Mouse (Mus musculus) embryonic stem cell, embryonic (primary cell): ENCODE results near the gene Dxo.

Source experiments
- CTCF ChIA-PET, 4 experiments: fragments of 300-600 bp in 2 of 4; fragments of 350-600 bp in 2 of 4; sonication (Branson Sonifier 250); formaldehyde crosslinking; loops; one replicate each; lab custom pipeline; 2022; ENCODE audit warnings: inconsistent platforms in 2 of 4; lab: Charles Lee
- POLR2A ChIA-PET, 4 experiments: fragments of 300-600 bp in 2 of 4; fragments of 350-600 bp in 2 of 4; sonication (Branson Sonifier 250); formaldehyde crosslinking; loops; one replicate each; lab custom pipeline; 2022; ENCODE audit warnings: antibody characterized with exemption in 4 of 4, inconsistent platforms in 1 of 4; lab: Charles Lee

Dxo gene

GRCm38 (mm10) chr17:34854761-34855160 is 17.9 kb downstream of the Dxo start:
- POLR2A ChIA-PET, result interaction anchor here in 3 of 4 experiments (0.7 to 3.2 kb wide), 8 partner anchors 10 to 126 kb away, joined by 3 to 29 read pairs (median 4); partner anchors contain the start of gene Lsm2 (in 1 of the 3)
- CTCF ChIA-PET, result interaction anchor here in 3 of 4 experiments (1.1 to 2.3 kb wide), 6 partner anchors 9 to 94 kb away, joined by 3 to 18 read pairs (median 4); partner anchors contain the start of gene Gm20547 (in 1 of the 3)

GRCm38 (mm10) chr17:34855825-34856224 is 19.0 kb downstream of the Dxo start:
- ChIA-PET CTCF (interaction anchor here (0.6 to 2.3 kb wide), 35 partner anchors 10 to 864 kb away, joined by 3 to 18 read pairs (median 4); partner anchors contain the start of genes Zbtb12 (in 2 of the 4), Ddah2 (in 1 of the 4), Gm20547 (in 1 of the 4) and Neu1 (in 1 of the 4)), POLR2A (interaction anchor here (0.5 to 3.2 kb wide), 19 partner anchors 12 to 395 kb away, joined by 3 to 29 read pairs (median 3); partner anchors contain the start of genes Atf6b (in 1 of the 4), Gm20547 (in 1 of the 4) and Lsm2 (in 1 of the 4))

GRCm38 (mm10) chr17:34858670-34859069 is 21.9 kb downstream of the Dxo start:
- ChIA-PET POLR2A (interaction anchor here in 2 of 4 experiments (0.7 to 1.0 kb wide), 2 partner anchors 9 to 52 kb away, joined by 3 to 13 read pairs; partner anchors contain the start of genes Nelfe (in 1 of the 2) and Skiv2l (in 1 of the 2)), CTCF (interaction anchor here in 2 of 4 experiments (0.7 to 1.0 kb wide), 2 partner anchors 36 to 53 kb away, joined by 3 read pairs; no protein-coding TSS in a partner anchor)

DNA sequence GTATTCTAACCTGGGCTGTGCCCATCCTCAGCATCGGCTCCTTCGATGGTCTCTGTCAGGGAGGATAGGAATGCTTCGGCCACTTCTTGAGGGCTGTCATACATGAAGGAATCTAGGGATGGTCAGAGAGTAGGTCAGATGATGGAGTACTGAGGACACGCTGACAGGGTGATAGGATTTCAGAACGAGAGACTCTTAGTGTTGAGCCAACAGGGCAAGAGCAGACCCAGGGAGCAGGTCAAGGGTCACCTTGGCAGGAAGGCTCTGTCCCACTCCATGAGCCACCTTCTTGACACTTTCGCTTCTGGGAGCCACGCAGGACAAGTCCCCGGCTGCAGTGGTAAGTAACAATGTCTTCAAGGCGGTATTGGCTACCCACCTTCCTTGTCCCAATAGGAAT is 23.7 kb downstream of the Dxo start:
- POLR2A ChIA-PET, result interaction anchor here in 3 of 4 experiments (0.5 to 1.1 kb wide), 3 partner anchors 11 to 333 kb away, joined by 3 read pairs; partner anchors contain the start of genes Ltb (in 1 of the 3) and Skiv2l (in 1 of the 3)
- CTCF ChIA-PET, result interaction anchor here in 1 of 4 experiments (0.6 kb wide), 1 partner anchor 40 kb away, joined by 6 read pairs; no protein-coding TSS in a partner anchor

DNA sequence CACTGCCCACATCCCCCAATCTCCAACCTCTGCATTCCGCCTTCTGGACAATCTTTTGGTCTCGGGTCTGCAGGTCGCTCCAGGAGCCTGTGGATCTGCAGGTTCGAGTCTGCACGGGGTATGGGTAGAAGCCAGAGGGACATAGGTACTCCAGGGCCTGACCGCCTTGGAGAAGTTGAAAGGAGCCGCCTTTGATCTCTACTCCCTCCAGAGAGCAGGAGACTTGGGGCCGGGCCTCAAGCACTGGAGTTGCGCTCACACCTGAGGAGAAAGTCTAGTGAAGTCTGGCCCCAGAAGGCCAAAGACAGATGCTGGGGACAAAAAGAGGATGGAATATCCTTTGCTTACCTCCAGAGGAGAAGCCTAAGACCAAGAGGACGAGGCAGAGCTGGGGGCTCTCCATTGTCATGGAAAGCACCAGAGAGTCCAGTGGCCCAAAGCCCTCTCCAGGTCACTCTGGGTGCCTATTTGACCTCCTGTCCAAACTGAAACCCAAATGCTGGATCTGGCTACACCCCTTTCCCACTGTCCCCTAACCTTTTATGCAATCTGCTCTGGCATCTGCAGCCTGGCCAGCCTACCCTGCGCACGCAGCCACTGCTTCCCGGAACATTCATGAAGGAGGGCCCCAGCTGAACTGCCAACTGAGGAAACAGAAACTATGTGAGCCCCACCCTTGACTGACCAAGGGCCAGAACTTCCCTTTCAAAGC is 25.0 kb downstream of the Dxo start:
- CTCF ChIA-PET, result interaction anchor here in 1 of 4 experiments (0.8 kb wide), 1 partner anchor 72 kb away, joined by 3 read pairs; no protein-coding TSS in a partner anchor
- POLR2A ChIA-PET, result interaction anchor here in 2 of 4 experiments (0.5 to 1.2 kb wide), 7 partner anchors 8 to 211 kb away, joined by 3 to 4 read pairs (median 3); partner anchors contain the start of gene Neu1 (in 1 of the 2)

GRCm38 (mm10) chr17:34862416-34863081 is 25.7 kb downstream of the Dxo start, which contains the start of gene Cfb:
Cfb (minus strand) TSS chr17:34862518.
- CTCF ChIA-PET, result interaction anchor here in 1 of 4 experiments (1.2 kb wide), 1 partner anchor 8 kb away, joined by 3 read pairs; no protein-coding TSS in a partner anchor
- POLR2A ChIA-PET, result interaction anchor here in 2 of 4 experiments (0.5 to 1.2 kb wide), 6 partner anchors 7 to 163 kb away, joined by 3 to 4 read pairs (median 3); partner anchors contain the start of gene Neu1 (in 1 of the 2)

GRCm38 (mm10) chr17:34865981-34866380 is 29.2 kb downstream of the Dxo start:
- CTCF ChIA-PET, result interaction anchor here (0.5 to 2.4 kb wide), 6 partner anchors 10 to 462 kb away, joined by 3 to 8 read pairs (median 6); no protein-coding TSS in a partner anchor
- POLR2A ChIA-PET, result interaction anchor here in 2 of 4 experiments (0.8 to 1.5 kb wide), 3 partner anchors 14 to 28 kb away, joined by 3 to 4 read pairs (median 4); partner anchors contain the start of genes Skiv2l (in 1 of the 2) and Zbtb12 (in 1 of the 2)

GRCm38 (mm10) chr17:34874321-34874720 is 37.5 kb downstream of the Dxo start:
- POLR2A ChIA-PET, result interaction anchor here in 2 of 4 experiments (1.3 to 2.1 kb wide), 4 partner anchors 10 to 270 kb away, joined by 3 to 7 read pairs (median 4); partner anchors contain the start of genes Agpat1 (in 1 of the 2), Neu1 (in 1 of the 2) and Rnf5 (in 1 of the 2)
- CTCF ChIA-PET, result interaction anchor here in 1 of 4 experiments (0.7 kb wide), 1 partner anchor 18 kb away, joined by 3 read pairs; no protein-coding TSS in a partner anchor

DNA sequence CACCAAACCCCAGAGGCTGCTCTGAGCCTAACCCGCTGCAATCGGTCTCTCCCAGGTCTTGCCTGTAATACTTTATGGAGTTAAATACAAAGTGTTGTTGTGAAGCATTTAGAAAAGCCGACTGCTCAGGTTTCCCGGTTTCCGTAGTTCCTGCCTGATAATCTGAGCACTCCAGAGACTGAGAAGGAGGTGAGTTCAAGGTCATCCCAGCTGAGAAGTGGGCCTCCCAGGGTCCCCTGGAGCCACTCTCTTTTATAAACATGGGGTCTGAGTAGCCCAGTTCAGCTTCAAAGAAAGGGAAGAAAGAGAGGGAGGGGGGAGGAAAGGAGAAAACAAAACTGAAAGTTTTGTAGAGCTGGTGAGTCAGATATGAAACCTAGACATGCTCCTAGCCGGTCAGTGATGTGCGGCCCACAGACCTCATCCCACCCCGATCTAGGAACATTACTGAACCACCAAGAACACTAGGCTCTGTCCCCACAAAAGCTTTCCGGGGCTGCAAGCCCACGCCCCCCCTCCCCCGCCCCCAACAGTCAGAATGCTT is 42.6 kb downstream of the Dxo start, which contains the start of gene Zbtb12:
Gene Zbtb12, plus strand, starts transcription at position 148 of the 544 bp plus-strand sequence.
- CTCF ChIA-PET, result interaction anchor here (0.6 to 2.7 kb wide), 12 partner anchors 12 to 307 kb away, joined by 3 to 13 read pairs (median 4); no protein-coding TSS in a partner anchor
- POLR2A ChIA-PET, result interaction anchor here in 3 of 4 experiments (0.8 to 2.7 kb wide), 21 partner anchors 11 to 73 kb away, joined by 3 to 10 read pairs (median 4); partner anchors contain the start of genes C2 (in 1 of the 3), Ehmt2 (in 1 of the 3) and Neu1 (in 1 of the 3)

GRCm38 (mm10) chr17:34881166-34881565 is 44.3 kb downstream of the Dxo start:
- POLR2A ChIA-PET, result interaction anchor here in 3 of 4 experiments (0.6 to 3.0 kb wide), 21 partner anchors 8 to 761 kb away, joined by 3 to 12 read pairs (median 3); partner anchors contain the start of genes C2 (in 1 of the 3), Csnk2b (in 1 of the 3), Ehmt2 (in 1 of the 3) and Neu1 (in 1 of the 3)
- CTCF ChIA-PET, result interaction anchor here in 3 of 4 experiments (0.5 to 1.0 kb wide), 6 partner anchors 10 to 482 kb away, joined by 3 to 6 read pairs (median 4); partner anchors contain the start of gene BC051142 (in 1 of the 3)

GRCm38 (mm10) chr17:34881683-34882310 is 45.0 kb downstream of the Dxo start, which contains the start of gene Gm20547:
Gm20547 (minus strand) TSS chr17:34882042.
- ChIA-PET POLR2A (interaction anchor here in 3 of 4 experiments (0.6 to 3.0 kb wide), 20 partner anchors 8 to 762 kb away, joined by 3 to 12 read pairs (median 3); partner anchors contain the start of genes C2 (in 1 of the 3), Csnk2b (in 1 of the 3) and Ehmt2 (in 1 of the 3)), CTCF (interaction anchor here in 3 of 4 experiments (0.5 to 1.0 kb wide), 10 partner anchors 9 to 483 kb away, joined by 3 to 6 read pairs (median 4); partner anchors contain the start of gene BC051142 (in 1 of the 3))

DNA sequence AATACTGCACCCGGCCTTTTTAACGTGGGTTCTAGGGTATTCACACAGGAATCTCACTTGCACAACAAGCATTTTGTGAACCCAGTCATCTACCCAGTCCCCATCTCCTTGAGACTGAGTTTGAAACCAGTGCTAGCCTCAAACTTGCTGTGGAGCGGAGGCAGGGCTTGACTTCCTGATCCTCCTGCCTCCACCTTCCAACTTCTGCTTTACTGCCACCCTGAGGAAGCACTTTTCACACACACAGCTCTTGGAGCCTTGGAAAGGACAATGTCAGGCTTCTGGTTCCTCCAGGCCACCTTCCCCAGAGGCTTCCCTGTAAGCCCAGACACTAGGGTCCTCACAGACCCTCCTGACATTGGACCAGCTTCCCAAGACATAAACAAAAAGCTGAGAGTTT is 46.5 kb downstream of the Dxo start:
- CTCF ChIA-PET, result interaction anchor here in 3 of 4 experiments (0.5 to 2.2 kb wide), 7 partner anchors 8 to 890 kb away, joined by 3 to 11 read pairs (median 4); no protein-coding TSS in a partner anchor
- POLR2A ChIA-PET, result interaction anchor here in 3 of 4 experiments (0.6 to 3.0 kb wide), 15 partner anchors 10 to 358 kb away, joined by 3 to 12 read pairs (median 3); partner anchors contain the start of genes Ddx39b (in 1 of the 3) and Neu1 (in 1 of the 3)

DNA sequence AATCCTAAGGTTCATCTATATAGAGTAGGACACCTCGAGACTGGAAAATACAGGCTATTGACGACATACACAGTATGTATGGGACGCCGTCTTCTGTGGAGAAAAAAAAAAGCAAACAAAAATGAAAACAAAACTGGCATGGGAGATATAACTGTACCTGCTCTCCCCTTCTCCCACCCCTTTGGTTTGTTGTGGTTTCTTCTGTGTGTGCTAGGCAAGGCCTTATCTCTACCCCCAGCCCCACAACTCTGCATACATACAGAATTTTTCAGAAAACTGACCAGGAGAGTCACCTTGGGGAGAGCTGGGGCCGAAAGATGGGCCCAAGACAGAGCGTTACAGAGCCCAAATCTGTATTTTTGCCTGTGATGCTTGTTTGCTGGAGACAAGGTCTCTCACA is 47.9 kb downstream of the Dxo start:
- ChIA-PET CTCF (interaction anchor here in 1 of 4 experiments (0.8 to 2.2 kb wide), 3 partner anchors 9 to 29 kb away, joined by 3 to 10 read pairs (median 8); no protein-coding TSS in a partner anchor), POLR2A (interaction anchor here in 3 of 4 experiments (0.7 to 2.0 kb wide), 12 partner anchors 9 to 768 kb away, joined by 3 to 10 read pairs (median 4); partner anchors contain the start of genes Cfb (in 1 of the 3), Nelfe (in 1 of the 3) and Skiv2l (in 1 of the 3))

DNA sequence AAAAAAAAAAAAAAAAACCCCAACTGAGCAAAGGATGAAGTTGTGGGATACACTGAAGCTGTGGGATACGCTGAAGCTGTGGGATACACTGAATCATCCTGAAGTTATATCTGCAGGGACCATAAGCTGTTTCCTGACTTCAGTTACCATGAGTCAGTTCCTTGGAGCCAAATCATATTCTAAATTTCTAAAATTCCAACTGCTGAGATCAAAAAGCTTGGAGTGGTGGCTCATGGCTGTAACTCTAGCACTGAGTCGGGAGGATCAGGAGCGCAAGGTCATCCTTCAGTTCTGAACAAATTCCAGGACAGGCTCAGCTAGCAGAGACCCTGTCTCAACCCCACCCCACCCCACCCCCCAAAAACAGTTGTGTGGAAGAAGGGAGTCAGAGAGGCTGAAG is 48.8 kb downstream of the Dxo start:
- ChIA-PET CTCF (interaction anchor here in 1 of 4 experiments (0.8 to 1.2 kb wide), 2 partner anchors 8 to 29 kb away, joined by 3 to 8 read pairs; no protein-coding TSS in a partner anchor), POLR2A (interaction anchor here in 3 of 4 experiments (0.6 to 1.3 kb wide), 9 partner anchors 25 to 218 kb away, joined by 3 to 4 read pairs (median 3); partner anchors contain the start of genes Nelfe (in 1 of the 3) and Skiv2l (in 1 of the 3))

DNA sequence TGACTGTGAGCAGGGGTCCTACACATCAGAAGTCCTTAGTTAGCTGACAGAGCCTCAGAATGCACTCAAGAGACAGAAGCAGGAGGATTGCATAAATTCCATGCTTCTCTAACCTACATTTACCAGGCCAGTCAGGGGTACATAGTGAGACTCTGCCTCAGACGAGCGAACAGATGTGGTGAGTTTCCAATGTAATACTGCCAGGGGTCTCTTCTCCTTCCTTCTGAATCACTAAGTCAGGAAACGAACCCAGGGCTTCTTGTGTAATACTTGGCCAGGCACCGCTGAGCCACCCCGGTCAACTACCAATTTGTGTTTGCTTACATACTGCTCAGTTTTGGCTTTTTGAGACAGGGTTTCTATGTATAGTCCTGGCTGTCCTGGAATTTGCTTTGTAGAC is 51.1 kb downstream of the Dxo start:
- CTCF ChIA-PET, result no interaction called here
- POLR2A ChIA-PET, result interaction anchor here in 1 of 4 experiments (0.6 kb wide), 1 partner anchor 12 kb away, joined by 3 read pairs; no protein-coding TSS in a partner anchor
